Mouse (Mus musculus) fat pad, adult 2 months (tissue): ENCODE measurements around the gene Prdm10.

Experiments
- DNase-seq: peaks from one replicate; pipeline ENCODE4 v3.0.0-alpha.2; 2011; ENCODE audit warnings: low read depth, low spot score; ENCODE audit errors: extremely low read depth

Gene Prdm10

GRCm38 (mm10) chr9:31262226-31263105 lies 17.9 kb upstream of the Prdm10 start:
- DNase-seq = no peak

- no peak for DNase-seq
Observed at GRCm38 (mm10) chr9:31266013-31266659, 14.2 kb upstream of the Prdm10 start.

- DNase-seq = no peak
Observed at GRCm38 (mm10) chr9:31271221-31272015, 8.9 kb upstream of the Prdm10 start.

- DNase-seq = no peak
Observed at GRCm38 (mm10) chr9:31272160-31272559, 8.2 kb upstream of the Prdm10 start.

- no peak for DNase-seq
Observed at GRCm38 (mm10) chr9:31278651-31279050, 1.7 kb upstream of the Prdm10 start.

GRCm38 (mm10) chr9:31279306-31279705 lies 1.0 kb upstream of the Prdm10 start:
- no peak for DNase-seq

- DNase-seq = peak; percentile 98
Observed at GRCm38 (mm10) chr9:31279885-31280365, 413 bp upstream of the Prdm10 start.

GRCm38 (mm10) chr9:31281011-31281662 lies 799 bp downstream of the Prdm10 start:
- DNase-seq = no peak

- no peak for DNase-seq
Observed at GRCm38 (mm10) chr9:31281663-31282015, 1.3 kb downstream of the Prdm10 start.

- DNase-seq = no peak
Observed at GRCm38 (mm10) chr9:31282536-31282935, 2.2 kb downstream of the Prdm10 start.

GRCm38 (mm10) chr9:31283044-31283443 lies 2.7 kb downstream of the Prdm10 start:
- DNase-seq = no peak

GRCm38 (mm10) chr9:31283911-31284310 lies 3.6 kb downstream of the Prdm10 start:
- no peak for DNase-seq

GRCm38 (mm10) chr9:31290201-31290862 lies 10.0 kb downstream of the Prdm10 start:
- no peak for DNase-seq

- no peak for DNase-seq
Observed at GRCm38 (mm10) chr9:31291978-31292377, 11.6 kb downstream of the Prdm10 start.

GRCm38 (mm10) chr9:31293208-31293607 lies 12.9 kb downstream of the Prdm10 start:
- no peak for DNase-seq

- DNase-seq = no peak
Observed at GRCm38 (mm10) chr9:31295311-31295710, 15.0 kb downstream of the Prdm10 start.

GRCm38 (mm10) chr9:31296293-31296692 lies 16.0 kb downstream of the Prdm10 start:
- no peak for DNase-seq

GRCm38 (mm10) chr9:31298751-31299150 lies 18.4 kb downstream of the Prdm10 start:
- DNase-seq = no peak

- DNase-seq = no peak
Observed at GRCm38 (mm10) chr9:31300525-31300924, 20.2 kb downstream of the Prdm10 start.

GRCm38 (mm10) chr9:31301107-31301506 lies 20.8 kb downstream of the Prdm10 start:
- no peak for DNase-seq
